Mouse (Mus musculus) urinary bladder, postnatal 25 days (tissue): ENCODE results near the gene Supt16.
A peak's percentile ranks its signal among the peaks of the same experiment; 100 is the strongest.

Experiments used
- DNase-seq: peaks from one replicate; pipeline ENCODE4 v3.0.0; 2022; ENCODE audit warnings: low spot score

Supt16 gene

GRCm38 (mm10) chr14:52146540-52146939 lies 50.7 kb downstream of the Supt16 start:
- no peak for DNase-seq

DNA sequence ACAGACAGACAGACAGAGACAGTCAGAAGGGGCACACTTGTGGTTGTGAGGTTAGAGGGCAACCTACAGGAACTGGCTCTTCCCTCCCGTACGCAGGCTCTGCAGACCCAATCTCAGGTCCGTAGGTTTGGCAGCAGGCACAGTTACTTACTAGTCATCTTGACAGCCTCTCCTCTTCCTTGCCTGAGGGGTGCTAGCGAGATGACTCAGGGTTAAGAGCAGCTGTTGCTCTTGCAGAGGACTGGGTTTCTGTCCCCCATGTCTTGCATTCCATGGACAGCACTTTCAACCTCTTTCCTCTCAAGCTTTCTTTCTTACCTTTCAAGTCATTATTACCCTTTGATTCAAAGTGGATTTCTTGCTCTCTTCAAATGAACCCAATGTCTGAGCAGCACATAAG lies 53.1 kb downstream of the Supt16 start:
- no peak for DNase-seq

GRCm38 (mm10) chr14:52141445-52142127 lies 55.6 kb downstream of the Supt16 start:
- DNase-seq: no peak

DNA sequence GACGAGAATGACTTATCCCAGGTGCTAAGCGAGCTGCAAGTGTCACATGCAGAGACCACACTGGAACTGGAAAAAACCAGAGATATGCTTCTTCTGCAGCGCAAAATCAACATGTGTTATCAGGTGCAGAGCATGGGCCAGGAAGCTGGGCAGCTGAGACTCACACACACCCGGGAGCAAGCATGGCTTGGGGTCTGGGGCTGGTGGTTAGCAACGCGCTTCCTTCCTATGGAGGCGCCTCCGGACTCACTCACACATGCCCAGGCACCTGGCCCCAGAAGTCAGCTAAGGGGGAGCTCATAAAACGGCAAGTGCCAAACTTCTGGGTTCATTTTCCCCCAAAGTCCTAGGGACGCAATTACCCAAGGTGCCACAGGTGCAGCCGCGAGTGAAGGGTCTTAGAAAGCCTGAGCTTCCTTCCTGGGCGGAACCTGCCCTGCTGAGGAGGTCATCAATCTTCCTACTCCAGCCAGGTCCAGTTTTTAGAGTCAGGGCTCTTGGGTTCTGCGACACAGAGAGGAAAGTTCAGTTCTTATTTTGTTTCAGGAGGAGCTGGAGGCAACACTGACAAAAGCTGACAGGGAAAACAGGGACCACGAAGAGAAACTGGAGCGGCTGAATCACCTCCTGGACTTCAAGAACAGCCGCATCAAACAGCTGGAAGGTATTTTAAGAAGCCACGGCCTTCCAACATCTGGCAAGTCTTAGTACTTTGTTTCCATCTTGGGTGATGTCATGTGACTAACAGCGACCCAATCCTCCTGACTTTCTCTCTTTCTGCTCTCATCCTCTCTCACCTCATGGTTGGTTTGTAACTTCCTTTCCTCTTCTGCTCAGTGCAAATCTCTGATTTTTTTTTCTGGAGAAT lies 56.4 kb downstream of the Supt16 start:
- no peak for DNase-seq

DNA sequence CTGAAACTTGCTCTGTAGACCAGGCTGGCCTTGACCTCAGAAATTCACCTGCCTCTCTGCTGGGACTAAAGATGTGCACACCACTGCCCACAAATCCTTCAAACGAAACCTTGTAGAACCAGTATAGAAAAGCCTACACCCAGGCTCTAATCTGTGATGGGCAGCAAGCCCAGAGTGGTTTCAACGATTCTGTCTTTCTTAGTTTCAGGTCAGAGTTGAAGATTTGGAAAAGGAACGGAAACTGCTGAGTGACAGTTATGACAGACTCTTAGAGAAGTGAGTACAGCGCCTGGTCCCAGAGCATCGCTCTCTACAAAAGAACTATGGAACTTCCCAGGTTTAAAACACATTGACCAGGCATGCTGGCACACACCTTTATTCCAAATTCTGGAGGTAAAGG lies 63.6 kb downstream of the Supt16 start:
- DNase-seq: no peak

GRCm38 (mm10) chr14:52124636-52125035 lies 72.6 kb downstream of the Supt16 start:
- DNase-seq: no peak

GRCm38 (mm10) chr14:52123918-52124317 lies 73.3 kb downstream of the Supt16 start:
- DNase-seq: peak; percentile 62

DNA sequence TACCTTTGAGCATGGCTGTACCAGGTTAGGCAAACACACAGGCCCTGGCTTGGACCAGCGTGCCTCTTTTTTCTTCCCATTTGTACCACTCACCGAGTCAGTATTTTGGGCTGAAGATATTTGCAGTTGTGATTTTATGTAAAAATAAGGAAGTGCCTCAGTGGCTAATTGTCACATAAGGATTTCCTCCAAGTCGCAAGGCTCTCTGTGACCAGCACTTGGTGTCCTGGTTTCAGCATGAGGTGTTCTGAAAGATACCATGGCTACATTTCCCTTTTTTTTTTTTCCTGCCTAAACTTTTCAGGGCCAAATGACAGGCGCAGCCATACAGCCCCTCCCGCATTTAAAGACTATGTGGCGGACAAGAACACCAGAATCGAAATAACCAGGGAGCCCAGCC lies 77.0 kb downstream of the Supt16 start:
- no peak for DNase-seq

DNA sequence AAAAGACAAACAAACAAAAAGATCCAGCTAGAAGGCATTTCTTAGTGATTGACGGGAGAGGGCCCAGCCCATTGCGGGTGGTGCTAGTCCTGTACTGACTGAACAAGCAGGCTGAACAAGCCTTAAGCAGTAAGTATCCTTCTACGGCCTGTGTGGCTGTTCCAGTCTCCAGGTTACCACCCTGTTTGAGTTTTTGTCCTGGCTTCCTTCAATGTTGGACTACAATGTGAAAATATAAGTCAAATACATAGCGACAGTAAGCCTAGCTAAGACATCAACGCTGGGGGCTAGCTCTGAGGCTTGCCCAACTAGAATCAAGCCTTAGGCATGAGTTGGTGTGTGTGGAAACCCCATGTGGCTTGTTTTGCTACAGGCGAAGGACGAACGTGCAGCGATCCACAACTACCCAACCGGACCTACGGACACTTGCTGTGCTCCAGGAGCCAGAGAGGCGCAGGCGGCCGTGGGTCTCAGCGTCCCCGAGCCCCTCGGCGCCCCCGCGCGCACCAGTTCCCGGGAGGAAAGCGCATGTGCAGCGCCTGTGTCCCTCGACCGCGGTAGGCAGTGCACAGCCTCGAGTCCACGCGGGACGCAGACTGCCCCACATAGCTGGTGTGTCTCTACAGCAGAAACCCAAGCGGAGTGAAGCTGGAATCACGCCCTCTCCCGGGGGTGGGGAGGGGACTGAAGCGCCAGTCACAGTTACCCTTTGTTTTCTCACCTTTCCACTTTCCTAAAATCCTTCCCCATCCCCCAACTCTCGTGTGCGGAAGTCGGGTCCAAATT lies 78.2 kb downstream of the Supt16 start:
- peak; percentile 54 for DNase-seq

DNA sequence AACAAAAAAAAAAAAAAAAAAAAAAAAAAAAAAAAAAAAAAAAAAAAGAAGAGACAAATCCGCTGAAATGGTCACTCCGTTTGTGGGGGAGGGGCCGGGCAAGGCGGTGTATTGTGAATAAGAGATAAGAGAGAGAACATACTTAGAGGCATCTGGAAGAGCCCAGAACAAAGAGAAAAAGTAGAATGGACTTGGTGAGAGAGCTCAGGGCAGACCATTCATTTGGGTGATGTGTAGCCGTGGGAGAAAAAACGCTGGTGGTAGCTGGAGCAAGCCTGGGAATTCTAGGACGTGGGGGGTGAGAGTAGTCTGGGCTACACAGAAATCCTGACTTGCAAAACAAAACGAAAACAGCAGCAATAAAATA lies 78.8 kb downstream of the Supt16 start:
- no peak for DNase-seq

DNA sequence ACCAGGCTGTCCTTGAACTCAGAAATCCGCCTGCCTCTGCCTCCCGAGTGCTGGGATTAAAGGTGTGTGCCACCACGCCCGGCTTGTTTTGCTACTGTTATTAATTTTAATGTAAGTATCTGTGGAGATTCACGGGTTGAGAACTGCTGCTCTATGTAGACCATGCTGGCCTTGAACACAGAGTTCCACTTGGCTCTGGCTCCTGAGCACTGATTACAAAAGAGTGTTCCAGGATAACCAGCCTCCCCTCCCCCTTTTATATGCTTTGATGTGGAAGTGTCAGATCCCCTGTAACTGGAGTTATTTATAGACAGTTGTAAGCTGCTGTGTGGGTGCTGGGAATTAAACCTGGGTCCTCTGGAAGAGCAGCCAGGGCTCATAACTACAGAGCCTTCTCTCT lies 80.0 kb downstream of the Supt16 start:
- DNase-seq: no peak

GRCm38 (mm10) chr14:52114101-52114500 lies 83.1 kb downstream of the Supt16 start:
- no peak for DNase-seq
